Mouse (Mus musculus) ZHBTc4 (cell line): ENCODE results near the gene Zcwpw1.

ENCODE experiments used
- DNase-seq: peaks from one replicate; pipeline ENCODE4 v3.0.0-alpha.2; 2011; ENCODE audit warnings: low read depth, low spot score

The Zcwpw1 gene

GRCm38 (mm10) chr5:137784546-137784945 lies 3.1 kb upstream of the Zcwpw1 start:
- DNase-seq: no peak

DNA sequence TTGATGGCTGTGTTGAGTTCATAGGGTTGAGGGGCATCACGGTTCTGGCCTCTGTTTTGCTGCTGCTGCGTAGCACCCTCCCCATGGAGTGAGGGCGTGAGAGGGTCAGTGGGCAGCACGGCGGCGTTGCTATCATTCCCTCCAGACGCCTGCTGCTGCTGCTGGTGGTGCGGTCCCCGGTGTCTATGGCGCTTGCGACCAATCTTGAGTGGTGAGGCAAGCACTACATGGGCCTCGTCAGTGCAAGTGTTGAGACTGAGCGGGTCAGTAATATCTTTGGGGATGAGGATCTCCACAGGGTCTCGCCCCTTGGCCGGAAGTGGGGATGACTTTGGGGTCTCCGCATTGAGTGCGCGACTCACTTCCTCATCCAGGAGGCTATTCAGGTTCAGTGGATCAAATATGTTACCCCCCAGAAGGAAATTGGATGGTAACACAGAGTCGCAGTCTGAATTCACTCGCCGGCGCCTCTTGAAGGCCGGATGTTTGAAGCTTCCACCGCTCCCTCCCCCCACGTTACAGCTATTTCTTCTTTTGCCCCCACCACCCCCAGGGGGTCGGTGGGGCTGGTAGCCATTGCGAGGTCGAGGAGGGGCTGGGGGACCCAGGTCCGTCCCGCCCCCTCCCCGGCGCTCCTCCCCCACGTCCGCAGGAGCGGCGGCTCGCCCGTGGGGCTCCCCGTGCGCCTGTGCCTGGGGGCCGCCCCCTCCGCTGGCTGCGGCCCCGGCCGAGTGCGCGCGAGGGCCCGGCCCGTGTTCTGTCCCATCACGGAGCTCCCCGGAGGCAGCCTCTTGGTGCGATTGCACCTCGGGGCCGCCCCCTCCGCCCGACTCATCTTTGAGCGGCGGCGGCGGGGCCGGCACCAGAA lies 2.2 kb upstream of the Zcwpw1 start:
- DNase-seq: peak; percentile 60

DNA sequence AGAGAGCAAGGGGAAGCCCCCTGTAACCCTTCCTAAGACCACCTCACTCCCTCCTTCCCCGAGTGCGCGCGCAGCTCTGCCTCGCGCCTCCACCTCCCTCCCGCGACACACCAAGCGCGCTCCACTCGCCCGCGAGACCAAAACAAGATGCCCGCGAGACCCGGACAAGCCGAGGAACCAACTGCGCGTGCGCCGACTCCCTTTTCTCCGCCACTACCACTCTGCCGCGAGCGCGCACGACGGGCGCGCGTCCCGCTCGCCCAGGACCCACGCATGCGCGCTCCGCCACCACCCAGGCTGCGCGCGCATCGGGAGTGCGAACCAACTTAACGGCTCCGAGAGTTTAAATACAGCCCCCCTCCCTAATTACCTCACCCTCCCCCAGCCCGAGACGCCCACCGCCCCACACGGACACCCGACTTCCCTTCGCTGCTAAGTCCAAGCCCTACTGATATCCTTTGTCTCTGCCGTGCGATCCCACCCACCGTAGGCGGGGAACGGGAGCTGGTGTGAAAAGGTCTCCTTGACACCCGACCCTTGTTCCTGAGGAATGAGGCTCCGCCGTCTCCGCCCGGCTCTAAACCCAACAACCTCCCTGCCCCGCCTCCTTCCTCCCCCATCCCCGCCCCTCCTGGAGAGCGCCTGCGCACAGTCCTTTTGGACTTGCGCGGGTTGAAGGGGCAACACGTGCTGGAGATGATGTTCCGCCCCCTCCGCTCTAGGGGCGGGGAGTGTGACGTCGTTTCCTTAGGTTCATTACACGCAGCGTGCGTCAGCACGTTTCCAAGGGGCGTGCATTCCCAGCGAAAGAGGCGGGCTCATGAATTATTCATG lies 1.3 kb upstream of the Zcwpw1 start:
- peak; percentile 100 for DNase-seq

- DNase-seq: peak; percentile 26
Measured at GRCm38 (mm10) chr5:137788171-137788570, 573 bp downstream of the Zcwpw1 start.

- DNase-seq: no peak
Measured at GRCm38 (mm10) chr5:137788946-137789531, 1.4 kb downstream of the Zcwpw1 start.

- no peak for DNase-seq
Measured at GRCm38 (mm10) chr5:137791553-137791952, 4.0 kb downstream of the Zcwpw1 start.

DNA sequence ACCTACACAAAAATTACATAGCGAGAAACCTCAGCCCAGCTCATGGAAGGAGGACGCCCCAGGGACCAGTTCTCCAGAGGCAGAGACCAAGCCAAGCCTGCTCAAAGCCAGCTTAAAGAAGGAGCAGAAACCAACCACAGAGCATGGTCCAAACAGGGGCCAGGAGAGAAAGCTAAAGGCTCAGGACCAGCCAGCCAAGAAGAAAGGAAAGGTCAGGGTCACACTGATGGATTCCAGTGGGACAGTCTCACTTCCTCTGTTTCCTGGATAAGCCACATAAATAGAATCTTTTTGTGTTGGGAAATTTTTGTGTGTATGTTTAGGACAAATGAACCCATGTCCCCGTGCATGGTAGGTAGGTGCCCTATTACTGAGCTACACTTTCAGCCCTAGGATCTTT lies 9.0 kb downstream of the Zcwpw1 start:
- no peak for DNase-seq

GRCm38 (mm10) chr5:137800917-137801316 lies 13.3 kb downstream of the Zcwpw1 start:
- DNase-seq: no peak

- no peak for DNase-seq
Measured at GRCm38 (mm10) chr5:137806158-137806557, 18.6 kb downstream of the Zcwpw1 start.

- no peak for DNase-seq
Measured at GRCm38 (mm10) chr5:137808316-137808715, 20.7 kb downstream of the Zcwpw1 start.

GRCm38 (mm10) chr5:137817466-137818222 lies 30.0 kb downstream of the Zcwpw1 start:
- no peak for DNase-seq

DNA sequence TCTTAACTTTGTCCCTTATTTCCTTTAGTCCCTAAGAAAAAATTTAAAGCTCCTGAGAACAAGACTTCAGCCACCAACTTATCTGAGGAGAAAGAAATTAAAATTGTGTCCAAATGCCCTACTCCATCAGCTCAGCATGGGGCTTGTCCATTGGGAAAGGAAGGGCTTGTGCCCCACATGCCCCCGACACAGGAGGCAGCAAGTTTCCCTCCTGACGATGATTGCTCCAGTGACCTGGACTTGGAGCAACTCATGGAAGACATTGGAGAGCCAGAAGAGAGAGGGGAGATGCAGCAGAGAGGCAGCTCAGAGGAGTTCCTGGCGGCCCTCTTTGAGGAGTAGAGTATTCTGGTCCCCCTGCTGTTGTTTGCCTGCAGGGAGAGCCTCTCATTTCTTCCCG lies 34.5 kb downstream of the Zcwpw1 start:
- no peak for DNase-seq

DNA sequence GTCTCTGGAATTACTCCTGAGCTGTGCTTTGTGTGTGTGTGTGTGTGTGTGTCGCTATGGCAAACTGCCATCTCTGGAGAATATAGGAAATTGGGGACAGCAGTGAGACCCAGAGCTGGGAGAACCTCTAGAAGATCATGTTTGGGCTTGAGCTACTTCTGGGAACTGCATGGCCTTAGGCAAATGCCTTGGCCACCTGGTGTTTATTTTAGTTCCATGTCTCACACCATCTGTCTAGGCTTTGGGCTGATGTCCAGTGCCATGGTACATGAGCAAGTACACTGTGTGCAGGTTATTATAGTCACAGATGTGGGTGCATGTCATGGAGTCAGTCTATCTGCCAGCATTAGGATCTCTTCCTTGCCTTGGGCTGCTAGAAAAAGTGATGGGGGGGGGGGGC lies 35.0 kb downstream of the Zcwpw1 start:
- no peak for DNase-seq

- DNase-seq: no peak
Measured at GRCm38 (mm10) chr5:137823455-137824045, 36.0 kb downstream of the Zcwpw1 start.

DNA sequence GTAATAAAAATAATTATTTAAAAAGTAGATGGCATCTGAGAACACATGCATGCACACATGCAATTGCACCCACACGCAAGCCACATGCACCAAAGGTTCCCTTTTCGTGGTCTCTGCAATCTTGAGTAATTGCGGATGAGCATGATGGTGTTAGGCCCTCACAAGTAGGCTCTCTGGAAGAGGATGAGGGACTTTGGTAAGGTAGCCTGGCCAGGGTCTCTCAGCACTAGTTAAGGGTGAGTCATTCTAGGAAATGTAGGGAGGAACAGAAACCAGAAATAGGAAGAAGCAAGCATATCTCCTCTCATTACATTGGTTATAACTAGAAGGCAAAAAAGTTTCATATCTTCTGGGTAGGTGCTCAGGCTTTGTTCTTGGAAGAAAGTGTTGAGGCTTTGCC lies 37.4 kb downstream of the Zcwpw1 start:
- DNase-seq: no peak

DNA sequence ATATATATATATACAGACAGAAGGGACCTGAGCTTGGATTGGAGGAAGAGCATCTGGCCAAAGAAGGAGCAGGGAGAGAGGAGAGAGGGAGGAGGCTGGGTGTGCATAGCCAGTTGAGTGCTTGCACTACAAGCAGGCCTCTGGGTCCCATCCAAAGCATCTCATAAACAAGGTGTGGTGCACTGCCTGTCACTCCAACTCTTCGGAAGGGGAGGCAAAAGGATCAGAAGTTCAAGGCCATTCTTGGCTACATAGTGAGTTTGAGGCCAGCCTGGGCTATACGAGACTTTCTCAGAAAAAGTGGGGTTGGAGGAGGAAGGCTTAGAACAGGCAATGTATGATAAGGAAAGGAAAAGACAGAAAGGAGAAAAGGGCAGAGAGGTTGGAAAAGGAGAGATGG lies 38.4 kb downstream of the Zcwpw1 start:
- DNase-seq: no peak

DNA sequence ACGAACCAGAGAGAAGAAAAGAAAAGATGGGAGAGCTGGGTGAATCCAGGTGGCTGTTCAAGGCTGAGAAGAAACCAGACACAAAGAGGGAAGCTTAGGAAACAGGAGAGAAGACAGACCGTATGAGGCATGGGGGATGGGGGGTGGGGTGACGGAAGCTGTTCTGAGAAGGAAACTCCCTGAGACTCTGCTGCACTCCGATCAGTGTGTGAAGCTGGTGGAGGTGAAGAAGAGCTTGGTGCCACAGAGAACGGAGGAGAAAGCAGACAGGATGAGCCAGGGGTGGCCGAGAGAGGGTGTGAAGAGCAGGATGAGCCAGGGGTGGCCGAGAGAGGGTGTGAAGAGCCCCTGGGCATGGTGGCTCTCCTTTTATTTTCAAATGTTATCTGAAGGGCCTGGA lies 38.8 kb downstream of the Zcwpw1 start:
- DNase-seq: peak; percentile 10

DNA sequence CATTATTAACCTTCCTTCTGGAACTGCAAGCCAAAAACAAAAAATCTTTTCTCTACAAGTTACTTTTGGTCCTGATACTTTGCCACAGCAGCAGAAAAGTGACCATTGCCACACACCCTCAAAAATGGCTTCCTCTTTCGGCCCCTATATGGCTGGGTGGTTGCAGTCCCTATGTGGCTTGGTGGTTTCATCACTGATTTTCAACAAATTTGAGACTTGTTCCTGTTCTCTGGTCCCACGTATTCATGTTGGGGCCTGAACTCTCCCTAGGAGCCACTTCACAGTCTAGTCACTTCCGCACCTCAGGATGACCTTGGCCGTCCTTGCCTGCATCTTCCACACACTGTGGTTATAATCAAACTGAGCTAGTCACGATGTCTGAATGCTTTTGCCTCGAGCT lies 41.1 kb downstream of the Zcwpw1 start:
- DNase-seq: peak; percentile 5

DNA sequence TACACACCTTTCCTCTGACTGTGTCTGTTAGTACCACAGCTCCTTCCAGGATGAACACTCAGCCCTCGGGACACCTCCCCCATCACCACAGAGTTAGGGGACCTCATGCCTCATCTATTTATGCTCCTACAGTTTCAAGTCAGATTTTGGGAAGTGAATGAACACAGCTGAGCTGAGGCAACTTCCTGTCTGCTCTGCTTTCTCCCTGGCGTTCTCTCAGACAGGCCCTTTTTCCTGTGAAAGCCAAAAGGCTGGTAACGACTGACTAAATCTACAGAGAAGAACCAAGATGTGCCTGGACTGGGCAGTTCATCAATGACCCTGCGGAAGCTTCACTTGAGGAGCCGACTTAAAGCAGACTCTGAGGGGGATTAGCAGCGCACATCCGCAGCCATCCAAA lies 42.6 kb downstream of the Zcwpw1 start:
- DNase-seq: no peak

DNA sequence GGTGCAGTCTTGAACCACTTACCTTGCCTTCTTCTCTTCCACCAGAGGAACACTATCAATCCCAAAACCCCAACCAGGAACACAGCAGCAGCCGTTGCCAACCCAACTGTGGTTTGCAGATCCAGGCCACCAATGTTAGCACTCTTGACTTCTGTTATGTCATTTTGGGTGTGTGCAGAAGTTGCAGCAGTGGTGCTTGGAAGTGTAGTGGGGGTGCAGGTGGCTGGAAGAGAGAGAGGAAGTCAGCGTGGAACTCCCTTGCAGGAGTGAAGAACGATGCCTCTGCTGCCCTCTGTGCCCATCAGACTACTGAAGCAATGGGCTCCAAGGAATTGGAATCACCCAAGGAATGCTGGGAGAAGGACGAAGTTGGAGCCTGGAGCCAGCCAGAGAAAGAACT lies 43.5 kb downstream of the Zcwpw1 start:
- no peak for DNase-seq

DNA sequence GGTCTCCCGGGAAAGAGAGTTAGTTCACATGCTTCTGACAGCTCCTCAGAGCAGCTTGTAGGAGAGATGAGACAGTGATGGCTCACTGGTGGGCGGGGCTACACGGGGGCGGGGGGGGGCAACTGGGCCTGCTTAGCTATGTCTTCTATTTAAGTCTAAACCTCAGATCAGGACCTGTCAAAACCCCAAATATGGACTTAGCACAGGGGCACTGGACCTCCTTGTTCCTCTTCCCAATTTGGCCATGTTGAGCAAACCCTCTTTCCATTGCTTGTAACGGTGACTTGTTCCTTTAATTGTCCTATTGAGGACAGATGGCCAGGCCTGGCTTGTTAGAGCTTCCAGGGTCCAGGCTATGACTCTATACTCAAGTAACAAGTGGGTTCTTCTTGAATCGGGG lies 43.9 kb downstream of the Zcwpw1 start:
- no peak for DNase-seq
